In genomic region chr16:91348588-91349330, GRCm38 (mm10) we compare ENCODE assay signal across 19 mouse cellular contexts. TPM values are rescaled to one million over a fixed set of nuclear protein-coding genes. Genes with fewer than 3 reads are reported as not detected.
DNase-seq lines count a peak whose midpoint lies in the region; ATAC-seq and TF ChIP-seq lines count a peak whose summit lies in the region.
"Had no signal": no experiment of that assay in that cellular context is flagged by ENCODE, and none has a peak within 500 bp of the region (broad histone marks: within the 10 kb centered on the region; RNA-seq: fewer than 3 reads in every experiment).

No protein-coding gene starts in this region.

- TF ChIP-seq EP300 in CH12.LX (IDR thresholded peaks at IDR 0.05; ENCODE audit: low read length) = no peak

- no peak overlapping the region for H3K4me2 ChIP-seq in forebrain, postnatal 0 days (ENCODE audit: low read depth)
- no peak overlapping the region for H3K4me2 ChIP-seq in forebrain, embryonic 14.5 days (ENCODE audit: low read length)
- H3K4me2 ChIP-seq in midbrain, embryonic 11.5 days = no peak overlapping the region; the same call in 1 of the 2 replicates
- peak overlapping the region; percentile 40 for H3K4me2 ChIP-seq in CH12.LX (ENCODE audit: insufficient read depth, low read depth, poor library complexity, severe bottlenecking)
- H3K4me2 ChIP-seq in midbrain, embryonic 14.5 days (ENCODE audit: low read length) = peak overlapping the region; percentile 25
- H3K4me2 ChIP-seq: embryonic facial prominence, embryonic 12.5 days; limb, embryonic 15.5 days; stomach, embryonic 15.5 days had no signal

- H3K9me3 ChIP-seq in forebrain, postnatal 0 days (ENCODE audit: low read length) = no peaks in the 10 kb centered on the region
- H3K9me3 ChIP-seq in forebrain, embryonic 14.5 days (replicated peaks; ENCODE audit: control insufficient read depth, low read length) = no peaks in the 10 kb centered on the region
- H3K9me3 ChIP-seq in midbrain, embryonic 11.5 days (ENCODE audit: control insufficient read depth, low read length) = no peaks in the 10 kb centered on the region
- H3K9me3 ChIP-seq in midbrain, embryonic 10.5 days (replicated peaks) = no peaks in the 10 kb centered on the region
- no peaks in the 10 kb centered on the region for H3K9me3 ChIP-seq in CH12.LX (replicated peaks; ENCODE audit: low read length)
- H3K9me3 ChIP-seq in midbrain, embryonic 14.5 days (ENCODE audit: control insufficient read depth, low read length) = no peaks in the 10 kb centered on the region
- H3K9me3 ChIP-seq: embryonic facial prominence, embryonic 12.5 days; limb, embryonic 15.5 days; stomach, embryonic 15.5 days had no signal

- peak; percentile 13 for DNase-seq in forebrain, postnatal 0 days
- no peak for DNase-seq in forebrain, embryonic 14.5 days (ENCODE audit: low spot score)
- DNase-seq in midbrain, embryonic 11.5 days (ENCODE audit: low spot score, missing footprints) = peak; percentile 87
- DNase-seq in midbrain, embryonic 10.5 days (ENCODE audit: low spot score) = no peak
- DNase-seq in CH12.LX (ENCODE audit: extremely low read depth) = peak; percentile 59
- peak; percentile 41 for DNase-seq in midbrain, embryonic 14.5 days
- DNase-seq in kidney, adult 8-10 months = no peak
- no peak for DNase-seq in adrenal gland, adult 8-10 months
- DNase-seq: cerebellum, adult 9-11 months; heart, postnatal 14 days had no signal

- in situ Hi-C loops in CH12.LX (cut with MboI; ENCODE audit: low pct_ligation_motif_present, low pct_unique_long_range_greater_than_20kb, low sequenced_read_pairs) = no loop called here

- no peak for TF ChIP-seq CTCF in forebrain, postnatal 0 days (IDR thresholded peaks at IDR 0.05; ENCODE audit: low read depth)
- TF ChIP-seq CTCF in CH12.LX (conservative IDR thresholded peaks at IDR 0.05 in 1 of 2, IDR thresholded peaks at IDR 0.05 in 1 of 2; ENCODE audit: low read depth in 2 of 2, low read length in 2 of 2) = no peak

- H3K27ac ChIP-seq in forebrain, postnatal 0 days (ENCODE audit: low read depth, low read length) = no peak overlapping the region
- H3K27ac ChIP-seq in forebrain, embryonic 14.5 days (ENCODE audit: low read depth, low read length) = no peak overlapping the region
- no peak overlapping the region for H3K27ac ChIP-seq in midbrain, embryonic 11.5 days (ENCODE audit: low read depth, low read length)
- H3K27ac ChIP-seq in midbrain, embryonic 10.5 days (replicated peaks) = no peak overlapping the region; the same call in 1 of the 2 replicates
- H3K27ac ChIP-seq in CH12.LX (ENCODE audit: insufficient read depth, low read depth) = no peak overlapping the region
- H3K27ac ChIP-seq in midbrain, embryonic 14.5 days (replicated peaks; ENCODE audit: low read depth, low read length) = no peak overlapping the region
- H3K27ac ChIP-seq: embryonic facial prominence, embryonic 12.5 days; limb, embryonic 15.5 days; stomach, embryonic 15.5 days had no signal

- no peaks in the 10 kb centered on the region for H3K36me3 ChIP-seq in forebrain, postnatal 0 days (ENCODE audit: insufficient read depth)
- H3K36me3 ChIP-seq in forebrain, embryonic 14.5 days (ENCODE audit: control insufficient read depth, insufficient read depth, low read length) = no peaks in the 10 kb centered on the region
- H3K36me3 ChIP-seq in midbrain, embryonic 11.5 days (ENCODE audit: control insufficient read depth, insufficient read depth, low read length) = no peaks in the 10 kb centered on the region
- no peaks in the 10 kb centered on the region for H3K36me3 ChIP-seq in midbrain, embryonic 10.5 days
- H3K36me3 ChIP-seq in CH12.LX (replicated peaks in 1 of 2; ENCODE audit: control insufficient read depth in 1 of 2, insufficient read depth in 1 of 2, low read length in 1 of 2) = no peaks in the 10 kb centered on the region
- no peaks in the 10 kb centered on the region for H3K36me3 ChIP-seq in midbrain, embryonic 14.5 days (ENCODE audit: control insufficient read depth, insufficient read depth, low read length)
- H3K36me3 ChIP-seq: embryonic facial prominence, embryonic 12.5 days; limb, embryonic 15.5 days; stomach, embryonic 15.5 days had no signal

- H3K9ac ChIP-seq in forebrain, postnatal 0 days = no peak overlapping the region
- H3K9ac ChIP-seq in forebrain, embryonic 14.5 days (ENCODE audit: low read length) = no peak overlapping the region
- H3K9ac ChIP-seq in midbrain, embryonic 11.5 days (ENCODE audit: low read length) = no peak overlapping the region
- no peak overlapping the region for H3K9ac ChIP-seq in CH12.LX (ENCODE audit: insufficient read depth, low read depth)
- H3K9ac ChIP-seq in midbrain, embryonic 14.5 days (replicated peaks; ENCODE audit: low read length) = no peak overlapping the region; the same call in 1 of the 2 replicates
- H3K9ac ChIP-seq: embryonic facial prominence, embryonic 12.5 days; limb, embryonic 15.5 days; stomach, embryonic 15.5 days had no signal

- TF ChIP-seq POLR2A in CH12.LX (IDR thresholded peaks at IDR 0.05; ENCODE audit: low read depth, low read length) = no peak

- dilution Hi-C loops in CH12.LX (cut with MboI; ENCODE audit: extremely low pct_ligation_motif_present, extremely low pct_unique_long_range_greater_than_20kb, low sequenced_read_pairs) = no loop called here

- no peak overlapping the region for H3K4me3 ChIP-seq in forebrain, postnatal 0 days (ENCODE audit: low read depth, low read length)
- no peak overlapping the region for H3K4me3 ChIP-seq in forebrain, embryonic 14.5 days (ENCODE audit: low read depth, low read length)
- no peak overlapping the region for H3K4me3 ChIP-seq in midbrain, embryonic 11.5 days (ENCODE audit: low read depth, low read length)
- no peak overlapping the region for H3K4me3 ChIP-seq in midbrain, embryonic 10.5 days
- H3K4me3 ChIP-seq in CH12.LX (replicated peaks in 1 of 3; ENCODE audit: low read depth in 2 of 3, low read length in 2 of 3, poor library complexity in 1 of 3) = no peak overlapping the region
- no peak overlapping the region for H3K4me3 ChIP-seq in midbrain, embryonic 14.5 days (replicated peaks; ENCODE audit: low read depth, low read length)
- H3K4me3 ChIP-seq: embryonic facial prominence, embryonic 12.5 days; limb, embryonic 15.5 days; stomach, embryonic 15.5 days had no signal

- WGBS in forebrain, postnatal 0 days = 60% methylated on average over 28 of the region's 28 CpGs
- WGBS in forebrain, embryonic 14.5 days = 66% methylated on average over 28 of the region's 28 CpGs
- 63% methylated on average over 28 of the region's 28 CpGs for WGBS in midbrain, embryonic 11.5 days
- WGBS in midbrain, embryonic 10.5 days = 72% methylated on average over 28 of the region's 28 CpGs
- WGBS in midbrain, embryonic 14.5 days = 53% methylated on average over 28 of the region's 28 CpGs

- no peak for TF ChIP-seq RAD21 in CH12.LX (IDR thresholded peaks at IDR 0.05; ENCODE audit: low read depth, low read length)

- H3K27me3 ChIP-seq in forebrain, postnatal 0 days (ENCODE audit: insufficient read depth, low read length) = peaks cover 5% of the 10 kb centered on the region
- H3K27me3 ChIP-seq in forebrain, embryonic 14.5 days (replicated peaks; ENCODE audit: control insufficient read depth, insufficient read depth, low read length) = peaks cover 18% of the 10 kb centered on the region
- peaks cover 4% of the 10 kb centered on the region; the same call in 1 of the 2 replicates for H3K27me3 ChIP-seq in midbrain, embryonic 11.5 days (ENCODE audit: control insufficient read depth, insufficient read depth, low read length)
- peaks cover 69% of the 10 kb centered on the region for H3K27me3 ChIP-seq in midbrain, embryonic 10.5 days (ENCODE audit: low read depth, poor library complexity, severe bottlenecking)
- H3K27me3 ChIP-seq in CH12.LX (replicated peaks) = peaks cover 79% of the 10 kb centered on the region
- peaks cover 28% of the 10 kb centered on the region for H3K27me3 ChIP-seq in midbrain, embryonic 14.5 days (ENCODE audit: control insufficient read depth, insufficient read depth, low read length)

- no peaks in the 10 kb centered on the region for H3K4me1 ChIP-seq in forebrain, postnatal 0 days (ENCODE audit: insufficient read depth)
- peaks cover 4% of the 10 kb centered on the region; the same call in 1 of the 2 replicates for H3K4me1 ChIP-seq in forebrain, embryonic 14.5 days (ENCODE audit: control insufficient read depth, insufficient read depth, low read length)
- H3K4me1 ChIP-seq in midbrain, embryonic 11.5 days (ENCODE audit: control insufficient read depth, insufficient read depth, low read length) = peaks cover 8% of the 10 kb centered on the region; the same call in 1 of the 2 replicates
- H3K4me1 ChIP-seq in midbrain, embryonic 10.5 days = peaks cover 21% of the 10 kb centered on the region
- peaks cover 21 to 26% of the 10 kb centered on the region in 2 experiments for H3K4me1 ChIP-seq in CH12.LX (ENCODE audit: control insufficient read depth in 1 of 2, insufficient read depth in 2 of 2)
- H3K4me1 ChIP-seq in midbrain, embryonic 14.5 days (ENCODE audit: control insufficient read depth, insufficient read depth, low read length) = peaks cover 8% of the 10 kb centered on the region
- H3K4me1 ChIP-seq: embryonic facial prominence, embryonic 12.5 days; limb, embryonic 15.5 days; stomach, embryonic 15.5 days had no signal

- no peak for ATAC-seq in forebrain, postnatal 0 days
- ATAC-seq in forebrain, embryonic 14.5 days = no peak
- ATAC-seq in midbrain, embryonic 11.5 days (ENCODE audit: low FRiP score) = no peak
- ATAC-seq in midbrain, embryonic 14.5 days (ENCODE audit: low FRiP score, low TSS enrichment) = no peak
- ATAC-seq: CD4-positive, CD25-positive, alpha-beta regulatory T cell, adult 4 months; lung, postnatal 0 days; Patski had no signal

- H3K79me2 ChIP-seq in CH12.LX (replicated peaks; ENCODE audit: control insufficient read depth, extremely low read depth, insufficient read depth, poor library complexity, severe bottlenecking) = no peaks in the 10 kb centered on the region

RNA-seq across cellular contexts. Expression of gene Ifnar2, which starts 23.8 kb away (rescaled TPM):
- 24.5 and 25.5 TPM in 2 replicates for total RNA-seq in forebrain, postnatal 0 days (2014; rRNA removed)
- 53.1 and 58.1 TPM in 2 replicates for polyA plus RNA-seq in forebrain, postnatal 0 days (2015; fragmentation: Nextera tagmentation; extraction: Ambion mirVana)
- 44.6 and 46.9 TPM in 2 replicates for polyA plus RNA-seq in forebrain, embryonic 14.5 days (2014; fragmentation: Nextera tagmentation; extraction: Ambion mirVana)
- polyA plus RNA-seq in midbrain, embryonic 11.5 days (2014; fragmentation: Nextera tagmentation; extraction: Ambion mirVana) = 32.6 and 32.7 TPM in 2 replicates
- polyA plus RNA-seq in midbrain, embryonic 10.5 days (2016; fragmentation: Nextera tagmentation; extraction: Ambion mirVana) = 26.0 and 27.9 TPM in 2 replicates
- total RNA-seq in CH12.LX (2012; rRNA removed) (25.5 and 34.9 TPM in 2 replicates), CH12.LX (2014; rRNA removed) (32.0 and 33.1 TPM in 2 replicates)
- polyA plus RNA-seq in CH12.LX (2012; ENCODE audit: insufficient read length, low read depth) = 33.7 and 34.5 TPM in 2 replicates
- polyA plus RNA-seq in midbrain, embryonic 14.5 days (2014; fragmentation: Nextera tagmentation; extraction: Ambion mirVana) = 29.0 and 32.2 TPM in 2 replicates
- 100 to 1,000 TPM in 1 of 4 experiments, 10 to 100 TPM in 3; 83.7 to 103 (median 95.8) TPM for total RNA-seq in adrenal gland, adult 8-10 months (2022)

RNA-seq across cellular contexts. Expression of gene Gm21970, which starts 42.8 kb away (rescaled TPM):
- total RNA-seq in forebrain, postnatal 0 days (2014; rRNA removed) = 6.1 TPM in 1 of 2 replicates, not detected in the other
- not detected in 2 replicates for polyA plus RNA-seq in forebrain, postnatal 0 days (2015; fragmentation: Nextera tagmentation; extraction: Ambion mirVana)
- not detected in 2 replicates for polyA plus RNA-seq in forebrain, embryonic 14.5 days (2014; fragmentation: Nextera tagmentation; extraction: Ambion mirVana)
- not detected in 2 replicates for polyA plus RNA-seq in midbrain, embryonic 11.5 days (2014; fragmentation: Nextera tagmentation; extraction: Ambion mirVana)
- polyA plus RNA-seq in midbrain, embryonic 10.5 days (2016; fragmentation: Nextera tagmentation; extraction: Ambion mirVana) = not detected in 2 replicates
- total RNA-seq in CH12.LX (2012; rRNA removed) (not detected in 2 replicates), CH12.LX (2014; rRNA removed) (not detected in 2 replicates)
- polyA plus RNA-seq in CH12.LX (2012; ENCODE audit: insufficient read length, low read depth) = not detected in 2 replicates
- polyA plus RNA-seq in midbrain, embryonic 14.5 days (2014; fragmentation: Nextera tagmentation; extraction: Ambion mirVana) = not detected in 2 replicates
- under 1 TPM in 1 of 4 experiments, not detected in 3; 0.54 TPM for total RNA-seq in adrenal gland, adult 8-10 months (2022)
- total RNA-seq: heart, postnatal 14 days; layer of hippocampus, postnatal 25 days had no signal
- polyA plus RNA-seq: CD4-positive, CD25-positive, alpha-beta regulatory T cell, adult 4 months; embryonic facial prominence, embryonic 12.5 days; gonadal fat pad, adult 2 months; kidney, embryonic 14.5 days; limb, embryonic 15.5 days; lung, postnatal 0 days; stomach, embryonic 15.5 days had no signal

RNA-seq across cellular contexts. Expression of gene Il10rb, which starts 57.2 kb away (rescaled TPM):
- total RNA-seq in forebrain, postnatal 0 days (2014; rRNA removed) = 5.0 and 7.9 TPM in 2 replicates
- polyA plus RNA-seq in forebrain, postnatal 0 days (2015; fragmentation: Nextera tagmentation; extraction: Ambion mirVana) = 9.2 and 11.1 TPM in 2 replicates
- 7.7 and 10.5 TPM in 2 replicates for polyA plus RNA-seq in forebrain, embryonic 14.5 days (2014; fragmentation: Nextera tagmentation; extraction: Ambion mirVana)
- polyA plus RNA-seq in midbrain, embryonic 11.5 days (2014; fragmentation: Nextera tagmentation; extraction: Ambion mirVana) = 8.1 and 8.5 TPM in 2 replicates
- 6.9 and 8.9 TPM in 2 replicates for polyA plus RNA-seq in midbrain, embryonic 10.5 days (2016; fragmentation: Nextera tagmentation; extraction: Ambion mirVana)
- total RNA-seq in CH12.LX (2012; rRNA removed) (27.5 and 32.1 TPM in 2 replicates), CH12.LX (2014; rRNA removed) (34.8 and 36.1 TPM in 2 replicates)
- polyA plus RNA-seq in CH12.LX (2012; ENCODE audit: insufficient read length, low read depth) = 35.6 and 37.9 TPM in 2 replicates
- 5.4 and 9.3 TPM in 2 replicates for polyA plus RNA-seq in midbrain, embryonic 14.5 days (2014; fragmentation: Nextera tagmentation; extraction: Ambion mirVana)
- 100 to 1,000 TPM; 281 to 305 (median 301) TPM for total RNA-seq in adrenal gland, adult 8-10 months (2022)

Comparison
In these comparisons a context has a peak if more than half of its experiments do, and no peak if none do; other contexts are left out.
1. DNase-seq: peak in forebrain, postnatal 0 days (single experiment), midbrain, embryonic 11.5 days (single experiment), CH12.LX (single experiment) and midbrain, embryonic 14.5 days (single experiment); none in forebrain, embryonic 14.5 days (single experiment), midbrain, embryonic 10.5 days (single experiment), kidney, adult 8-10 months (0 of 2) and adrenal gland, adult 8-10 months (single experiment).
2. H3K4me2 ChIP-seq: peak in CH12.LX (single experiment) and midbrain, embryonic 14.5 days (single experiment); none in forebrain, postnatal 0 days (single experiment), forebrain, embryonic 14.5 days (single experiment) and midbrain, embryonic 11.5 days (single experiment).